Mouse (Mus musculus): ENCODE measurements around the gene Itga6.

DNA sequence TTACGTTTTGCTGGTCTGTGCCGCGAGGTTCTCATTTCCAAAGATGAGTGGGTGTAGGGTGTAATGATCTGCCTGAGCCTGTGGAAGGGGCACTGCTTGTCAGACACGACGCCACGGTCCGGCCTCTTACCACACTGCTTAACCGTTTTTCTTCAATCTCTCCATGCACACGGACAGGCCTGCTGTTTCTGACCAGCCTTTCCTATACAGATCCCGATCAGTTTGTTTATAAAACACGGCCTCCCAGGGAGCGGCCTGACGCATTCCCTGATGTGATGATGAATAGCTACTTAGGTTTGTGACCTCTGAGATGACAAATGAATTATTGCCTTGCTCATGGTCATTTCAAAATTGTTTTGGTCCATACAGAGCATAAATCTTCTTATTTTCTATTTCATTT is 78.7 kb downstream of the Itga6 start:
- TF ChIP-seq EP300 (IDR thresholded peaks at IDR 0.05; ENCODE audit: insufficient read depth, low read depth, low read length) (no peak), CTCF (IDR thresholded peaks at IDR 0.05; ENCODE audit: low read depth, low read length) (no peak)
